Mouse (Mus musculus): ENCODE data around the gene Ubr4. TPM values are rescaled to one million over a fixed set of nuclear protein-coding genes. Genes with fewer than 3 reads are reported as not detected.
"Not testable (repeated sequence)": the region's sequence is repeated elsewhere in the genome, so short reads cannot be mapped to it uniquely, and the experiment has no call there.

Gene Ubr4
- total RNA-seq, 1 experiment from 2014 or later: 118 TPM

DNA sequence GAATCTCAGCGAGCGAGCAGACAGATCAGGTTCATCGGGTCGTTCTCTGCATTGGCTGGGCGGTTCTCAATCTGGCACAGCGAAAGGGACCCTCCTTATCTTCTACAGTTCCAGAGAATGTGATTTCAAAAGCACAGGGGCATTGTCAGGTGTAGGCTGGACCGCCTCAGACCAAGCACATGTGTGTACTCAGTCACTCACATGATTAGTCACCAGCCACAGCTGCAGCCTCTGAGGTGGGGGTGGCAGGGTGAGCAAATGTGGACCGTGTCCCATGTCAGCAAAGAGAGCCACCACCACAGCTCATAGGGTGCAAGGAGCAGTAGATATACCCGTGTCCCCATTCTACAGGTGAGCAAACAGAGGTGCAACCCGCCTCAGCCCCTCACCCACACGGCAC is 154.3 kb downstream of the Ubr4 start:
- no peak for ATAC-seq (ENCODE audit: extremely low read depth, insufficient number of reproducible peaks, low FRiP score, poor library complexity, severe bottlenecking)

GRCm38 (mm10) chr4:139509069-139509468 is 156.7 kb downstream of the Ubr4 start:
- ATAC-seq (ENCODE audit: extremely low read depth, insufficient number of reproducible peaks, low FRiP score, poor library complexity, severe bottlenecking): no peak

DNA sequence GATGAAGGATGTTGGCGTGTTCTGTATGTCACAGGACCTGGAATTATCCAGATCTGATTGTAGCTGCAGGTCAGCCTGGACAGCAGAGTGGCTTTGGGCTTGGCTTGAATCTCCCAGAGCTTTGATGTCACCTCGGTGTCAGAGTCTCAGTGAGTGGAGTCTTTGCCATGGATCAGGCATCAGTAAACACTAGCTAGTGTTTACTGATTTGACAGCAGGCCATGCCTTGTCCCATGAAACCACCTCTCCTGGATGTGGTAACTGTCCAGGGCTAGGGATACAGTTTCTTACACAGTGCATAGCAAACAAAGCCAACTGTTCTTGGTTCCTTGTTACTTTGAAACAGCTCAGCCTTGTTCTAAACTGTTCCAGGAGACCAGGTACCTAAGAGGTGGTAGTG is 159.1 kb downstream of the Ubr4 start:
- ATAC-seq (ENCODE audit: extremely low read depth, insufficient number of reproducible peaks, low FRiP score, poor library complexity, severe bottlenecking): no peak

- no peak for ATAC-seq (ENCODE audit: extremely low read depth, insufficient number of reproducible peaks, low FRiP score, poor library complexity, severe bottlenecking)
Observed at GRCm38 (mm10) chr4:139512985-139513384, 160.6 kb downstream of the Ubr4 start.

- ATAC-seq (ENCODE audit: extremely low read depth, insufficient number of reproducible peaks, low FRiP score, poor library complexity, severe bottlenecking): no peak
Observed at GRCm38 (mm10) chr4:139519221-139519620, 166.8 kb downstream of the Ubr4 start.

DNA sequence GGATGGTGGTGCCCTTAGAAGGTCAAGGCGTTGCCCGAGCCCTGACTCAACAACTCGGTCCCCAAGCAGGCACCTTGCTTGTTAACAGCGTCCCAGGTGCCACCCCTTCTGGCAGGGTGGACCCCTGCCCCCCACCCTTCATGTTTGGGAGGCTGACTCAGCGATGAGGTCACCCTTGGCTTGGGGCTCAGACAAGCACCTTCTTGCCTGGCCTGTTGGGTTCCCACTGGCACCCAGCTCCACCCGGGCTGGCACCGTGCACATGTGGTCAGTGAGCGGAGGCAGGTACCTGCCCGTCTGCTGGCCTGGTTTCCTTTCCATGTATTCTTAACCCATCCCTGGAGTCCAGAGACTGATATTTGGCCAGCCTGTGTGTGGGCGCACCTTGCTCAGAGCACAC is 169.5 kb downstream of the Ubr4 start:
- ATAC-seq (ENCODE audit: extremely low read depth, insufficient number of reproducible peaks, low FRiP score, poor library complexity, severe bottlenecking): no peak

DNA sequence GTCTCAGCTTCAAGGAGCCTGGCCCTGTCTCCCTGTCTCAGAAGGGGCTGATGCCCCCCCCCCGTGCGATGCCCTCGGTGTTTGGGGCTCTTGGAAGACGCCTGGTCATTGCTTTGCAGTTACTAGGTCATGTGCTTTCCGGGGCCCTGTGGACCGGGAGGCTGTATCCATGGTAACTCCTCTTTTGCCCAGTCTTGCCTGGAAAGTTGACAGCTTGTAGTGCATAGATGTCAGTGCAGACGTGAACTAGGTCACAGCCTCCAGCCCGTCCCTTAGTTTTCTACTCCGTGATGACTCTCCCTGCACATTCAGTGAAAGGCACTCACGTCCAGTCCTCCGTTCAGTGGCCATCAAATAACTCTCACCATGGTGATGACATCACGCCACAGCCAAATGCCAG is 174.1 kb downstream of the Ubr4 start:
- no peak for ATAC-seq (ENCODE audit: extremely low read depth, insufficient number of reproducible peaks, low FRiP score, poor library complexity, severe bottlenecking)

GRCm38 (mm10) chr4:139530248-139530647 is 177.8 kb downstream of the Ubr4 start, which contains the start of gene Iffo2:
TSS of gene Iffo2 (plus strand) at chr4:139530548.
- ATAC-seq (ENCODE audit: extremely low read depth, insufficient number of reproducible peaks, low FRiP score, poor library complexity, severe bottlenecking): not testable (repeated sequence)

- ATAC-seq (ENCODE audit: extremely low read depth, insufficient number of reproducible peaks, low FRiP score, poor library complexity, severe bottlenecking): no peak
Observed at GRCm38 (mm10) chr4:139532081-139532480, 179.7 kb downstream of the Ubr4 start.

GRCm38 (mm10) chr4:139535127-139535695 is 182.8 kb downstream of the Ubr4 start:
- ATAC-seq (ENCODE audit: extremely low read depth, insufficient number of reproducible peaks, low FRiP score, poor library complexity, severe bottlenecking): no peak

DNA sequence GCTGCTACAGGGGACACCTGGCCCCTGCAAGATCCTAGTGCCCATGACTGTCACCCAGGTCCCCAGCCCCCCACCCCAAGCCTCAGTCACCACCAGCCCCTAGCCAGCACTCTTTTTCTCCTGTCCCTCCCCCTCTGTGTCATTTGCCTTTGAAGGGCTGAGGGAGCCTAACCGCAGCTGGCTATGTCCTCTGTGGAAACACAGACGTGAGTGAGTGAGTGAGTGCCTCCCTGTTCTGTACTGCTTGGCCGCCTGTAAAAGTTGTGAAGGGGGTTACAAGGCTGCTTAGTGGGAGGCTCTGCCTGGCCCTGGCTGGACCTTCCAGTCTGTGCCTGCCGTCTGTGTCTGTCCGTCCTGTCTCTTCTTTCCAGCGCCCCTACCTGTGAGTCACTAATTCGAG is 183.3 kb downstream of the Ubr4 start:
- ATAC-seq (ENCODE audit: extremely low read depth, insufficient number of reproducible peaks, low FRiP score, poor library complexity, severe bottlenecking): no peak

DNA sequence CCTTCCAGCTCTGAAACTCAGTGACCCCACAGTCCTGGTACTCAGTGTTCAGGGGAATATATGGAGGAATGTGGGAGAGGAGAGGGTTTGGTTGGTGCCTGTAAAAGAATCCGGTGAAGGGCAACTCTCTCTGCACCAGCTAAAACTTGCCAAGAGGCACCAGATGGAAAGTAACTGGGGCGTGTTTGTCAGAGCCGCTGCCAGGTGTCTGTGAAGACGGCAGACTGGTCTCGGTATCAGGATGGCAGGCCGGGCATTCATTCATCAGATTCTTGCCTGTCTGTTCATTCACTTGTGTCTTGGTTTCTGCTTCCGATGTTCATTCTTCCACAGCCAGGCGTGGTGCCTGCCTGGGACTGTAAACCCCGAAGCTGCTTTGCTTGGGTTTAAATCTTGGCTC is 184.3 kb downstream of the Ubr4 start:
- ATAC-seq (ENCODE audit: extremely low read depth, insufficient number of reproducible peaks, low FRiP score, poor library complexity, severe bottlenecking): no peak

Other genes with a start within 250 kb of the Ubr4 start
- 66.9 and 68.0 TPM in 2 replicates for gene Minos1, start 221.5 kb upstream of the Ubr4 start, total RNA-seq (2017)
- 169 and 180 TPM in 2 replicates for gene Capzb, start 159.7 kb upstream of the Ubr4 start, total RNA-seq (2017)
- gene Pqlc2, start 41.9 kb upstream of the Ubr4 start, total RNA-seq (2017): 13.1 and 16.8 TPM in 2 replicates
- 7.0 and 7.1 TPM in 2 replicates for gene Akr7a5, start 41.9 kb upstream of the Ubr4 start, total RNA-seq (2017)
- gene Mrto4, start within 50 bp of the Ubr4 start, total RNA-seq (2017): 23.4 and 25.8 TPM in 2 replicates
- gene Emc1, start within 50 bp of the Ubr4 start, total RNA-seq (2017): 21.0 and 34.7 TPM in 2 replicates
- gene Iffo2, start 177.9 kb downstream of the Ubr4 start, total RNA-seq (2017): 3.6 and 3.7 TPM in 2 replicates